ENCODE assay signal across 8 mouse cellular contexts in the genomic region with DNA sequence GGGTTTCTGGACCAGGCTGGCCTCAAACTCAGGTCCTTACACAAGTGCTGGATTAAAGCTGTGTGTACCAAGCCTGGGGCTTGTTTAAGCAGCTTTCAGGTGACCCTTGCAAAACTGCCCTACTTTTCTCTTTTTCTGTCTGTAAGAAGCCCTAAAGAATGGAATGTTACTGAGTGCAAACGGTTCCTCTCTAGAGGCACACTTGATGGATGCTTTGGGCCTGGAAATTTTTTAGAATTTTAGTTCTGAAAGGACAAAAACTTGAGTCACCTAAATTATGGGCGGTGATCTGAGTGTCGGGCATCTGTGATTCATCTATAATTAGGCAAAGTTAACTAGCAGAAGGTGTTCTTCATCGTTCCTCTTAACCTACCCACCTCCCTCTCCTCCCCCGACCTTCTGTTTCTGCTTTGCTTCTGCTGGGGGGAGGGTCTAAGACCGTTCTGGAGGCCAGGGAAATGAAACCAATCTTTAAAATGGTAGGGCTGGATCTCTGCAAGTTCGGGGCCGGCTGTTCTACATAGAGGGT. TPM values are rescaled to one million over a fixed set of nuclear protein-coding genes. Genes with fewer than 3 reads are reported as not detected.
DNase-seq lines count a peak whose midpoint lies in the region; ATAC-seq and TF ChIP-seq lines count a peak whose summit lies in the region.

No protein-coding gene starts in this region.

- WGBS in kidney, postnatal 0 days = 26% methylated on average over 8 of the region's 8 CpGs

- H3K4me3 ChIP-seq in kidney, postnatal 0 days (replicated peaks; ENCODE audit: low read depth, low read length) = no peak overlapping the region
- peak overlapping the region; percentile 61 for H3K4me3 ChIP-seq in ES-Bruce4 (ENCODE audit: low read depth, low read length)

- no peak for ATAC-seq in kidney, postnatal 0 days (replicated peaks; ENCODE audit: low FRiP score, low read depth)

- no peaks in the 10 kb centered on the region for H3K36me3 ChIP-seq in kidney, postnatal 0 days (ENCODE audit: insufficient read depth, low read length)
- peaks cover 21% of the 10 kb centered on the region for H3K36me3 ChIP-seq in ES-Bruce4 (ENCODE audit: control insufficient read depth, insufficient read depth, low read length, poor library complexity, severe bottlenecking)

- H3K4me1 ChIP-seq in kidney, postnatal 0 days (replicated peaks; ENCODE audit: insufficient read depth, low read length) = peaks cover 37% of the 10 kb centered on the region
- peaks cover 13% of the 10 kb centered on the region for H3K4me1 ChIP-seq in ES-Bruce4 (ENCODE audit: control insufficient read depth, insufficient read depth, low read length)

- DNase-seq in kidney, postnatal 0 days (ENCODE audit: low spot score) = peak; percentile 62
- no peak for DNase-seq in kidney, adult 11 months
- DNase-seq in embryo, embryonic 9.5 days (ENCODE audit: extremely low spot score) = peak; percentile 47
- peak; percentile 64 for DNase-seq in induced T-regulatory cell, adult 2 months (ENCODE audit: low read depth)
- peak; percentile 48 for DNase-seq in naive thymus-derived CD4-positive, alpha-beta T cell, adult 2 months (ENCODE audit: low read depth)
- DNase-seq in adrenal gland, adult 18-20 months (ENCODE audit: low spot score in 2 of 2) = no peak
- no peak for DNase-seq in urinary bladder, postnatal 10 days (ENCODE audit: low spot score)

- no peaks in the 10 kb centered on the region for H3K9me3 ChIP-seq in kidney, postnatal 0 days (replicated peaks; ENCODE audit: low read length)
- H3K9me3 ChIP-seq in ES-Bruce4 (replicated peaks; ENCODE audit: control insufficient read depth, insufficient read depth, low read length, poor library complexity, severe bottlenecking) = no peaks in the 10 kb centered on the region

- H3K4me2 ChIP-seq in kidney, postnatal 0 days (ENCODE audit: low read length) = peak overlapping the region; percentile 91

- no peaks in the 10 kb centered on the region for H3K27me3 ChIP-seq in kidney, postnatal 0 days (ENCODE audit: insufficient read depth, low read length)
- H3K27me3 ChIP-seq in ES-Bruce4 (ENCODE audit: control insufficient read depth, insufficient read depth, low read length, poor library complexity, severe bottlenecking) = no peaks in the 10 kb centered on the region

- no peak for TF ChIP-seq POLR2A in ES-Bruce4 (IDR thresholded peaks at IDR 0.05; ENCODE audit: insufficient read depth, low read length)

- no peak for TF ChIP-seq EP300 in ES-Bruce4 (IDR thresholded peaks at IDR 0.05; ENCODE audit: insufficient read depth, low read depth, low read length)

- H3K9ac ChIP-seq in kidney, postnatal 0 days (ENCODE audit: low read depth, low read length) = peak overlapping the region; percentile 43
- peak overlapping the region; percentile 80 for H3K9ac ChIP-seq in ES-Bruce4 (ENCODE audit: low read depth, poor library complexity, severe bottlenecking)

- no peak for TF ChIP-seq CTCF in kidney, postnatal 0 days (IDR thresholded peaks at IDR 0.05; ENCODE audit: low read depth)
- TF ChIP-seq CTCF in ES-Bruce4 (IDR thresholded peaks at IDR 0.05; ENCODE audit: low read depth, low read length) = no peak

- peak overlapping the region; percentile 100 for H3K27ac ChIP-seq in kidney, postnatal 0 days
- peak overlapping the region; percentile 97 for H3K27ac ChIP-seq in ES-Bruce4 (ENCODE audit: insufficient read depth, low read length)

RNA-seq across cellular contexts. Expression of a gene that starts 33.2 kb away (rescaled TPM):
- 63.5 and 65.1 TPM in 2 replicates for polyA plus RNA-seq in kidney, postnatal 0 days (2015; fragmentation: Nextera tagmentation; extraction: Ambion mirVana)
- 37.1 and 42.8 TPM in 2 replicates for polyA plus RNA-seq in ES-Bruce4 (2011; ENCODE audit: insufficient read depth, insufficient read length, low read depth, missing spikeins)
- total RNA-seq in adrenal gland, adult 18-20 months (2021) = 100 to 1,000 TPM in 1 of 2 experiments, 10 to 100 TPM in 1; 92.3 to 105 TPM

Comparison
In these comparisons a context has a peak if more than half of its experiments do, and no peak if none do; other contexts are left out.
1. DNase-seq: peak in kidney, postnatal 0 days (single experiment), embryo, embryonic 9.5 days (single experiment), induced T-regulatory cell, adult 2 months (single experiment) and naive thymus-derived CD4-positive, alpha-beta T cell, adult 2 months (single experiment); none in kidney, adult 11 months (single experiment), adrenal gland, adult 18-20 months (0 of 2) and urinary bladder, postnatal 10 days (single experiment).